Mouse (Mus musculus) thymus, adult 2 months (tissue): ENCODE results near the gene Cela2a. TPM values are rescaled to one million over a fixed set of nuclear protein-coding genes. Genes with fewer than 3 reads are reported as not detected.

ENCODE experiments used
- DNase-seq: peaks from one replicate; pipeline ENCODE4 v3.0.0; 2021
- H3K27ac ChIP-seq: fragments of 200-500 bp; 2 replicates; pipeline ENCODE4 v1.5.1; 2012; ENCODE audit warnings: low read length, control low read depth; ENCODE audit not compliant: control insufficient read depth, insufficient read depth
- H3K27me3 ChIP-seq: fragments of 200-500 bp; 2 replicates; pipeline ENCODE4 v1.6.1; 2012; ENCODE audit warnings: mild to moderate bottlenecking, low read length, moderate library complexity, mixed read lengths; ENCODE audit not compliant: control insufficient read depth, insufficient read depth
- H3K36me3 ChIP-seq: fragments of 200-500 bp; 2 replicates; pipeline ENCODE4 v1.6.1; 2012; ENCODE audit warnings: mild to moderate bottlenecking, low read length, moderate library complexity; ENCODE audit not compliant: control insufficient read depth, insufficient read depth
- H3K4me1 ChIP-seq: fragments of 200-500 bp; replicated peaks from 2 replicates; pipeline ENCODE4 v1.6.1; 2012; ENCODE audit warnings: low read length; ENCODE audit not compliant: control insufficient read depth, insufficient read depth
- H3K4me3 ChIP-seq: fragments of 200-500 bp; 2 replicates; pipeline ENCODE4 v1.5.1; 2012; ENCODE audit warnings: mild to moderate bottlenecking, low read length, control low read depth, moderate library complexity; ENCODE audit not compliant: control insufficient read depth, insufficient read depth
- CTCF ChIP-seq: fragments of 200-500 bp; IDR thresholded peaks from 2 replicates; pipeline ENCODE4 v1.5.1; 2012; ENCODE audit warnings: mild to moderate bottlenecking, control low read depth, low read length, moderate library complexity, borderline replicate concordance; ENCODE audit not compliant: control insufficient read depth, poor library complexity, insufficient read depth; ENCODE audit errors: extremely low read depth
- POLR2A ChIP-seq: fragments of 200-500 bp; IDR thresholded peaks from 2 replicates; pipeline ENCODE4 v1.6.1; 2012; ENCODE audit warnings: mild to moderate bottlenecking, low read length, control low read depth, moderate library complexity; ENCODE audit not compliant: control insufficient read depth, poor library complexity, insufficient read depth; ENCODE audit errors: extremely low read depth
- WGBS: fragments of 180-500 bp; shearing (Covaris S2); methylation state at CpG from one replicate; pipeline ENCODE4 v1.1.7; 2018; 5-methylcytosine and 5-hydroxymethylcytosine counted together
- polyA plus RNA-seq: library from polyadenylated mRNA; depleted of rRNA; stranded (reverse); fragments of >200 nt; gene quantifications from 2 replicates; pipeline ENCODE4 v1.2.3, GENCODE M21; 2012

Gene Cela2a
- polyA plus RNA-seq, 1 experiment: 2.1 TPM

DNA sequence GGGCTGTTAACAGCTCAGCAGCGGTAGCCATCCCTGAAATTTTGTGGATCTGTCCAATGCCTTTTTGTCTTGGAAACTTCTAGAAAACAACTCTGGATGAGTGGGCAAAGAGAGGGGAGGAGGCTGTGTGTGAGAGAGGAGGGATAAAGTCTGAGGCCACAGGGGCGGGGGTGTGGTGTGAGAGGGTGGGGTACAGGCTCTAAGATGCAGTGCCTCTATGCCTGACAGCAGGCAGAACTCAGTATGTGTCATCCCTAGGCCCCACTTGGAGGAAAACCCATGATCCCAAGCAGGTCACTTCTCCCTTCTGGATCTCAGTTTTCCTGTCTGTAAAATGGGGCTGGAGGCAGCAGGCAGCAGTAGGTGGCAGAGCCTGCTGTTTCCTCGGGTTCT is 45.4 kb upstream of the Cela2a start:
- Histone ChIP-seq H3K4me1 (peaks cover 25% of the 10 kb centered on the region), H3K4me3 (no peak overlapping the region), H3K36me3 (no peaks in the 10 kb centered on the region), H3K27me3 (no peaks in the 10 kb centered on the region), H3K27ac (no peak overlapping the region)
- DNase-seq: no peak
- WGBS: 95% methylated on average over 3 of the region's 3 CpGs
- TF ChIP-seq CTCF (no peak), POLR2A (no peak)

DNA sequence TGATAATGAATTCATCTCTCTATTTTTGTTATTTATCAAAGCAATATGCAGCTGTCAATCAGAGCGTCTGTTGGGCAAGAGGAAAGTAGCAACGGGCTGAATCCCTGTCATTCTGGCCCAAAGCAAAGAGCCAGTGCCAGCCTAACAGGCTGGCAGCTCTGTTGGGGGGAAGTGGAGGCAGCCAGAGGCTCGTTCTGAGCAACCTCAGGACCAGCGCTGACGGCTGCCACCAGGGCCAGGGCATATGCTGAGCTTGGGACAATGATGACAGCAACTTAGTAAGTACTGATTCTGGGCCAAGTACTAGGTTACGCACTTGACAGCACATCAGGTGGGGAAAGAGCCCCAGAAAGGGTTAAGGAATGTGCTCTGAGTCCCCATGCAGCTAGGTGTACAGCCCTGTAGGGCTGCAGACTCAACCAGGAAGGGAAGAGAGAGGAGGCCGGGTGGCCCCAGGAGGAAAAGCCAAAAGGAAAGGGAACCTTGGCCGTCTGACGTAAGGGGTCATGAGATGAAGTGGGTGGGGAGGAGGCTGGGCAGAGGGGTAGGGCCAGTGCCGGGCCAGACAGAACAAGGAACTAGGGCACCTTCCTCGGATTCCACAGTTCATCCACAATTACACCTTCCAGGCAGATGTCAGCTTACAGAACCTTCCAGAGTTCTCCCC is 44.8 kb upstream of the Cela2a start:
- H3K4me1 ChIP-seq: peaks cover 25% of the 10 kb centered on the region
- H3K27ac ChIP-seq: no peak overlapping the region
- no peak for DNase-seq
- H3K36me3 ChIP-seq: no peaks in the 10 kb centered on the region
- 89% methylated on average over 11 of the region's 11 CpGs for WGBS
- H3K4me3 ChIP-seq: no peak overlapping the region
- TF ChIP-seq CTCF: no peak
- TF ChIP-seq POLR2A: no peak
- H3K27me3 ChIP-seq: no peaks in the 10 kb centered on the region

DNA sequence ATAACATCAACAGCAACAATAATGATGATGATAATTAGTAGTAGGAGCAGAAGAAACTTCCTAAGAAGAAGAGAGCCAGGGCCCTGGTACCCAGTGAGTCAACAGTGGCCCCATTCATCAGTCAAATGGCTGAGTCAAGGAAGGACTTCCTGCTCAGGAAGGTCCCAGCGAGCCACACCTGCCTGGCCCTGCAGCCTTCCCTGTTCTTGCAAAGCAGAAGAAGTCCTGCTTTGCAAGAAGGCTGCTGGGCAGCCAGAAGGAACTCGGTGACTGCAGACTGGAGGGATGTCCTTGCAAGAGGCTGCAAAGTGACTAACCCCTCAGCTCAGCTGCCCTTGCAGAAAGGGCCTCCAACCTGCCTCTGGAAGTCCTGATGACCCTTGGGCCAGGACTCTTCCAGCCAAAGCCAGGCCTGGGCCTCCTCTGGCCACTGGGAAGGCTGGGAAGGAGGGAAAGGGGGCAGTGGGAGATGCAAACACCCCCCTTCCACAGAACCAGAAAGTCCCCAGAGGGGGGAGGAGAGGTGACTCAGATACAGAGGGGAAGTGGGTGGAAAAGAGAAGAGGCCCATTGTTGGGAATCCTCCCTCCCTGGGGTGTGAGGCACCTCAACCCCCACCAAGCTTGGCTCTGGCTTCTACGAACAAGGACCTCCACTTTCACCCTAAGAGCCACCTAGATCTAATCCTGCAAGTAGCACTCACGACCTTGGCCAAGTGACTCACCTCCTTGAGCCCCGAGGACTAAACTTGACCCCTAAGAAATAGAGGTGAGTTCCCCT is 43.7 kb upstream of the Cela2a start:
- no peak for TF ChIP-seq POLR2A
- TF ChIP-seq CTCF: no peak
- Histone ChIP-seq H3K27ac (no peak overlapping the region), H3K36me3 (no peaks in the 10 kb centered on the region), H3K27me3 (no peaks in the 10 kb centered on the region), H3K4me3 (no peak overlapping the region), H3K4me1 (peaks cover 17% of the 10 kb centered on the region)
- WGBS: 80% methylated on average over 5 of the region's 5 CpGs
- DNase-seq: no peak

DNA sequence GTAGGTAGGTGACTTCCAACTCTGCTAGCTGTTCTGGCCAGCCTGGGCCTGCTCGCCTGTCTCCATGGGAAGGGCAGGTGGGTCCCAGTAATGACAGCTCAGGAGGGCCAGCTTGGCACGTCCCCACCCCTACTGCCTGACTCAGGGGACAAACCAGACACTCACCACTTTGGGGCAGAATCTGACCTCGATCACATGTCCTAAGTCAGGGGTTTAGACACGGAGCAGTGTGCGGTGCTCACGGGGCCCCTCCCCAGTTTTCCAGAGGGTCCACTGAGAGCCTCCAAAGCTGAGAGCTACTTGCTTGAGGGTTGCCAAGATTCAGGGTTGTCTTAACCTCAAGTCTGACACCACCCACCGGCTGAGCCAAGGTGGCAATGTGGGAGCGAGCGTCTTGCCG is 42.1 kb upstream of the Cela2a start:
- DNase-seq: no peak
- peaks cover 6% of the 10 kb centered on the region for H3K4me1 ChIP-seq
- H3K27me3 ChIP-seq: no peaks in the 10 kb centered on the region
- TF ChIP-seq POLR2A (no peak), CTCF (no peak)
- no peak overlapping the region for H3K27ac ChIP-seq
- no peaks in the 10 kb centered on the region for H3K36me3 ChIP-seq
- no peak overlapping the region for H3K4me3 ChIP-seq
- WGBS: 95% methylated on average over 10 of the region's 10 CpGs

DNA sequence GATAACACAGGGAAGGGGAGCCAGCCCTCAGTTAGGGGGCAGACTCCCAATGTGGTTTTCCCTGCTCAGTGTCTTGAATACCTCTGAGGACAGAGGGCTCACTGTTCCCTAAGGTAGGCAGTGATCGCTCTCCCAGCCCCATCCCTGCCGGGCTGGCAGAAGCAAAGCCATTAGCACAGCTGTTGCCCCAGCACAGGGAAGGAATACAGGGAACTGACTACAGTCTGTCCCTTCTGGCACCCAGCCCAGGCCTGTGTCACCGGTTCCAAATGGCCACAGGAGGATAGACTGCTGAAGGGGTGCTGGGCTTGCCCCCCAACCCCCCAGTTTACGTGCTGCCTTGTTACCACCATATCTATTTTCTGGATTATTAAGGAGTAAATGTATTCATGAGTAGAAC is 41.5 kb upstream of the Cela2a start:
- no peak overlapping the region for H3K4me3 ChIP-seq
- TF ChIP-seq CTCF: no peak
- no peak for TF ChIP-seq POLR2A
- 88% methylated on average over 4 of the region's 4 CpGs for WGBS

DNA sequence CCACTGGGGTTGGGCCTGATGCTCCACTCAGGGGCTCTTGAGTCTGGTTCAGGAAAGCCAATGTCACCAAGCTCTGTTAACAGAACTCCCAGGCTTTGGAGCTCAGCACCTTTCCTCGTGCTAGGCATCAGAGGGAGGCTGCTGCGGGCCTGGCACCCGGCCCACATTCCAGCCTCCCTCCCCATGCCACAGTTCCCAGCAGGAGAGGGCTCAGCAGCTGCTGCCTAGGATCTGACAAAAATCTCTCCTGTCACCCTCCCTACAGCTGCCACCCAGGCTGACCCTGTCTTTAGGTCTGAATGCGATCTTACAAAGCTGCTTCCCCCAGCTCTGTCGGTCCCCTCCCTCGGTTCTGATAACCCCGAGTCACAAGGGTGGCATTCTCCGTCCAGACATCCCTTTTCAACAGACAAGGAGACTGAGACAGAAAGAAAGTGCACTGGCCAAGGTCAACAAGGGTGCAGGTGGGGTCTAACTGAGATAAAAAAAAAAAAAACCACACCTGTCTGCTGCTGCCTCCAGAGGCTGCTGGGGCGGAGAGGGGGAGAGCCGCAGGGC is 41.1 kb upstream of the Cela2a start:
- no peak for DNase-seq
- H3K4me3 ChIP-seq: no peak overlapping the region
- no peaks in the 10 kb centered on the region for H3K27me3 ChIP-seq
- peaks cover 7% of the 10 kb centered on the region; the same call in 1 of the 2 replicates for H3K4me1 ChIP-seq
- no peaks in the 10 kb centered on the region for H3K36me3 ChIP-seq
- WGBS: 92% methylated on average over 10 of the region's 10 CpGs
- no peak overlapping the region for H3K27ac ChIP-seq
- no peak for TF ChIP-seq CTCF
- no peak for TF ChIP-seq POLR2A

More for the DNA sequence above, 41.5 kb upstream of the Cela2a start:
- Histone ChIP-seq H3K27ac (no peak overlapping the region), H3K4me1 (peaks cover 5% of the 10 kb centered on the region; the same call in 1 of the 2 replicates), H3K36me3 (no peaks in the 10 kb centered on the region), H3K27me3 (no peaks in the 10 kb centered on the region)
- DNase-seq: no peak
